Mouse (Mus musculus) bone marrow macrophage, adult 2 months (primary cell): ENCODE results near the gene Gm5142. TPM values are rescaled to one million over a fixed set of nuclear protein-coding genes. Genes with fewer than 3 reads are reported as not detected.

Experiments used
- H3K27ac ChIP-seq: 2 replicates; pipeline ENCODE4 v1.5.1; 2012; ENCODE audit warnings: low read depth, low read length; ENCODE audit not compliant: insufficient read depth
- H3K4me1 ChIP-seq: 2 replicates; pipeline ENCODE4 v1.6.1; 2012; ENCODE audit warnings: low read length; ENCODE audit not compliant: control insufficient read depth, insufficient read depth
- H3K4me3 ChIP-seq: 2 replicates; pipeline ENCODE4 v1.5.1; 2012; ENCODE audit warnings: mild to moderate bottlenecking, low read length, moderate library complexity; ENCODE audit not compliant: insufficient read depth
- CTCF ChIP-seq: IDR thresholded peaks from 2 replicates; pipeline ENCODE4 v1.5.1; 2012; ENCODE audit warnings: low read depth, mild to moderate bottlenecking, low read length, moderate library complexity
- POLR2A ChIP-seq: IDR thresholded peaks from 2 replicates; pipeline ENCODE4 v1.6.1; 2012; ENCODE audit warnings: mild to moderate bottlenecking, low read depth, low read length, borderline replicate concordance
- polyA plus RNA-seq: library from polyadenylated mRNA; stranded (reverse); fragments of >200 nt; gene quantifications from 2 replicates; pipeline ENCODE4 v1.2.4, GENCODE M21; 2012; ENCODE audit not compliant: missing spikeins, insufficient read depth, insufficient read length

Gene Gm5142
- polyA plus RNA-seq, 1 experiment, result not detected

- no peaks in the 10 kb centered on the region for H3K4me1 ChIP-seq
- no peak overlapping the region for H3K4me3 ChIP-seq
- H3K27ac ChIP-seq, result no peak overlapping the region
- TF ChIP-seq POLR2A (no peak), CTCF (no peak)
Observed at GRCm38 (mm10) chr14:59186121-59186520, 7.6 kb upstream of the Gm5142 start.

GRCm38 (mm10) chr14:59185514-59185913 lies 7.0 kb upstream of the Gm5142 start:
- TF ChIP-seq POLR2A, result no peak
- TF ChIP-seq CTCF, result no peak
- Histone ChIP-seq H3K4me1 (no peaks in the 10 kb centered on the region), H3K27ac (no peak overlapping the region), H3K4me3 (no peak overlapping the region)

GRCm38 (mm10) chr14:59182732-59183131 lies 4.2 kb upstream of the Gm5142 start:
- Histone ChIP-seq H3K4me1 (no peaks in the 10 kb centered on the region), H3K27ac (no peak overlapping the region), H3K4me3 (no peak overlapping the region)
- TF ChIP-seq POLR2A (no peak), CTCF (no peak)

GRCm38 (mm10) chr14:59157016-59157698 lies 21.4 kb downstream of the Gm5142 start:
- no peaks in the 10 kb centered on the region for H3K4me1 ChIP-seq
- H3K27ac ChIP-seq, result no peak overlapping the region
- TF ChIP-seq POLR2A, result no peak
- TF ChIP-seq CTCF, result no peak
- H3K4me3 ChIP-seq, result no peak overlapping the region

GRCm38 (mm10) chr14:59155589-59155988 lies 23.0 kb downstream of the Gm5142 start:
- Histone ChIP-seq H3K4me1 (no peaks in the 10 kb centered on the region), H3K27ac (no peak overlapping the region), H3K4me3 (no peak overlapping the region)
- TF ChIP-seq CTCF, result no peak

- Histone ChIP-seq H3K4me3 (no peak within 1 kb of the TSS), H3K4me1 (no peaks in the 10 kb centered on the region), H3K27ac (no peak within 1 kb of the TSS)
- TF ChIP-seq CTCF (no peak), POLR2A (no peak)
Observed at GRCm38 (mm10) chr14:59142793-59143192, 35.8 kb downstream of the Gm5142 start, which contains the start of gene 1700129C05Rik. Gene 1700129C05Rik, minus strand, starts transcription at chr14:59142893.

GRCm38 (mm10) chr14:59114281-59114680 lies 64.3 kb downstream of the Gm5142 start:
- TF ChIP-seq POLR2A (no peak), CTCF (no peak)
- H3K4me1 ChIP-seq, result no peaks in the 10 kb centered on the region
- H3K27ac ChIP-seq, result no peak overlapping the region
- H3K4me3 ChIP-seq, result no peak overlapping the region

Other genes with a start within 250 kb of the Gm5142 start
- not detected in 2 replicates for gene 1700129C05Rik, start 35.9 kb downstream of the Gm5142 start, polyA plus RNA-seq
- 16.4 and 16.7 TPM in 2 replicates for gene Rcbtb1, start 22.5 kb upstream of the Gm5142 start, polyA plus RNA-seq
- 1.3 TPM in 1 of 2 replicates, not detected in the other for gene Gm6904, start 81.5 kb upstream of the Gm5142 start, polyA plus RNA-seq
- gene Phf11a, start 118.8 kb upstream of the Gm5142 start, polyA plus RNA-seq, result 7.0 and 7.1 TPM in 2 replicates
- gene Phf11b, start 162.6 kb upstream of the Gm5142 start, polyA plus RNA-seq, result 31.9 and 36.1 TPM in 2 replicates
- gene Phf11d, start 186.7 kb upstream of the Gm5142 start, polyA plus RNA-seq, result 42.3 and 47.9 TPM in 2 replicates
- 2.2 and 2.4 TPM in 2 replicates for gene Phf11c, start 216.6 kb upstream of the Gm5142 start, polyA plus RNA-seq